Mouse (Mus musculus): ENCODE results near the gene Anapc15. TPM values are rescaled to one million over a fixed set of nuclear protein-coding genes. Genes with fewer than 3 reads are reported as not detected.
"Not testable (repeated sequence)": the region's sequence is repeated elsewhere in the genome, so short reads cannot be mapped to it uniquely, and the experiment has no call there.

The Anapc15 gene
- polyA plus RNA-seq, 1 experiment from 2014 or later = 83.1 TPM

DNA sequence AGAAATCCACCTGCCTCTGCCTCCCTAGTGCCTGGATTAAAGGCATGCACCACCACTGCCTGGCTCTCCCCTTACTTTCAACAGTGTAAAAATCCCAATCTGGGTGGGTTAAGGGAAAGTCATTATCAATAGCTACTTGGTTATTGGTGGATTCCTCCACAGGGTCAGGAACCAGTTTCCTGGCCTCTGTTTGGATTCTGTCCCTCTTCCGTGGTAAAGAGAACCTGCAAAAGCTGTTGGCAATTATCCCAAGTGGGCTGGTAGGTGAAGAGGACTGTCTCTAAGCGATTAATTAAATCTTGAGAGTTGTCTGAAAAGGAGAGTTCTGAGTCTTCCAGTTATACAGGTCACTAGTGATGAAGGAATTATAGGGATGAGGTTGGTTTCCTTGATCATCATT lies 74.8 kb downstream of the Anapc15 start:
- peaks cover 30% of the 10 kb centered on the region for H3K4me1 ChIP-seq (replicated peaks)
- no peak for ATAC-seq (ENCODE audit: low FRiP score)
- 96% methylated on average over 2 of the region's 2 CpGs for WGBS
- no peak overlapping the region for H3K4me2 ChIP-seq
- H3K9me3 ChIP-seq = no peaks in the 10 kb centered on the region
- no peaks in the 10 kb centered on the region for H3K36me3 ChIP-seq
- H3K27me3 ChIP-seq = no peaks in the 10 kb centered on the region
- H3K4me3 ChIP-seq = no peak overlapping the region
- H3K27ac ChIP-seq = no peak overlapping the region
- no peak overlapping the region for H3K9ac ChIP-seq

DNA sequence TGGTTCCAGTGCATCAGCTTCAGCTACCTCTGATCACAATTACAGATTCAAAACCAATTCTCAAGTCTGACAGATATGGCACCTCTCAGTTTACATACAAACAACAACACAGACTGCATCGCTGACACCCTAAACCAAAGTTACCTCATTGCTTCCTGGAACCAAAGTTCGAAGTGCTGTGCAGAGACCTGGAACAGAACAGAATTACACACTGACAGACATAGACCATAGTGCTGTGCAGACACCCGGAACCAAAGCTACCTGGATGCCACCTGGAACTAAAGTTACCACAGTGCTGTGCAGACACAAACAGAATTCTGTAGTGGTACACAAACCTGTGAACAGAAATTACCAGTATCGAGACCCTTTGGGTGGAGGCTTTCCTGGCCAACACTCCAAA lies 76.2 kb downstream of the Anapc15 start:
- Histone ChIP-seq H3K36me3 (no peaks in the 10 kb centered on the region), H3K4me2 (no peak overlapping the region), H3K9me3 (no peaks in the 10 kb centered on the region), H3K9ac (no peak overlapping the region), H3K27me3 (no peaks in the 10 kb centered on the region), H3K4me1 (replicated peaks) (peaks cover 26% of the 10 kb centered on the region), H3K4me3 (no peak overlapping the region), H3K27ac (no peak overlapping the region)
- no peak for ATAC-seq (ENCODE audit: low FRiP score)
- WGBS = 95% methylated on average over 4 of the region's 4 CpGs

GRCm38 (mm10) chr7:101949008-101949407 lies 85.5 kb downstream of the Anapc15 start:
- H3K9ac ChIP-seq; ATAC-seq (ENCODE audit: low FRiP score); H3K27me3 ChIP-seq; H3K4me1 ChIP-seq (replicated peaks); H3K36me3 ChIP-seq; H3K4me2 ChIP-seq; H3K27ac ChIP-seq; H3K4me3 ChIP-seq; H3K9me3 ChIP-seq: not testable (repeated sequence)
- WGBS = 89% methylated on average over 5 of the region's 5 CpGs

Small RNA genes within 50 kb of the gene (microRNA-seq; reads per million reads assigned to microRNA genes)
- not detected for gene Gm22655

Other genes with a start within 250 kb of the Anapc15 start
- 34.0 and 34.6 TPM in 2 replicates for gene Clpb, start 200.1 kb upstream of the Anapc15 start, polyA plus RNA-seq (2015; fragmentation: Nextera tagmentation; extraction: Ambion mirVana)
- 1.9 and 2.4 TPM in 2 replicates for gene Phox2a, start 45.4 kb upstream of the Anapc15 start, polyA plus RNA-seq (2015; fragmentation: Nextera tagmentation; extraction: Ambion mirVana)
- gene Inppl1, start 25.5 kb upstream of the Anapc15 start, polyA plus RNA-seq (2015; fragmentation: Nextera tagmentation; extraction: Ambion mirVana) = 12.7 and 15.4 TPM in 2 replicates
- 3.3 and 3.5 TPM in 2 replicates for gene Folr2, start 6.5 kb upstream of the Anapc15 start, polyA plus RNA-seq (2015; fragmentation: Nextera tagmentation; extraction: Ambion mirVana)
- gene Folr1, start 7.1 kb downstream of the Anapc15 start, polyA plus RNA-seq (2015; fragmentation: Nextera tagmentation; extraction: Ambion mirVana) = 21.0 and 39.2 TPM in 2 replicates
- 151 and 156 TPM in 2 replicates for gene Lamtor1, start 42.2 kb downstream of the Anapc15 start, polyA plus RNA-seq (2015; fragmentation: Nextera tagmentation; extraction: Ambion mirVana)
- gene Tomt, start 42.6 kb downstream of the Anapc15 start, polyA plus RNA-seq (2015; fragmentation: Nextera tagmentation; extraction: Ambion mirVana) = 0.40 and 0.48 TPM in 2 replicates
- gene Lrrc51, start 70.2 kb downstream of the Anapc15 start, polyA plus RNA-seq (2015; fragmentation: Nextera tagmentation; extraction: Ambion mirVana) = 10.9 and 12.1 TPM in 2 replicates
- 50.8 and 53.3 TPM in 2 replicates for gene Numa1, start 70.4 kb downstream of the Anapc15 start, polyA plus RNA-seq (2015; fragmentation: Nextera tagmentation; extraction: Ambion mirVana)
- gene Il18bp, start 155.0 kb downstream of the Anapc15 start, polyA plus RNA-seq (2015; fragmentation: Nextera tagmentation; extraction: Ambion mirVana) = 4.5 and 4.8 TPM in 2 replicates
- 31.2 and 32.8 TPM in 2 replicates for gene Rnf121, start 201.8 kb downstream of the Anapc15 start, polyA plus RNA-seq (2015; fragmentation: Nextera tagmentation; extraction: Ambion mirVana)
- 28.0 and 28.8 TPM in 2 replicates for gene Xndc1, start 201.8 kb downstream of the Anapc15 start, polyA plus RNA-seq (2015; fragmentation: Nextera tagmentation; extraction: Ambion mirVana)
- gene Xntrpc, start 202.0 kb downstream of the Anapc15 start, polyA plus RNA-seq (2015; fragmentation: Nextera tagmentation; extraction: Ambion mirVana) = 1.2 and 1.4 TPM in 2 replicates
- gene Trpc2, start 219.4 kb downstream of the Anapc15 start, polyA plus RNA-seq (2015; fragmentation: Nextera tagmentation; extraction: Ambion mirVana) = 0.25 and 0.49 TPM in 2 replicates
- 0.22 and 0.26 TPM in 2 replicates for gene Art1, start 238.0 kb downstream of the Anapc15 start, polyA plus RNA-seq (2015; fragmentation: Nextera tagmentation; extraction: Ambion mirVana)
- 0.74 and 0.75 TPM in 2 replicates for gene Art5, start 245.8 kb downstream of the Anapc15 start, polyA plus RNA-seq (2015; fragmentation: Nextera tagmentation; extraction: Ambion mirVana)

Data from hindbrain, embryonic 13.5 days (tissue).